Mouse (Mus musculus) heart, postnatal 4 days (tissue): ENCODE data around the gene Prex1. TPM values are rescaled to one million over a fixed set of nuclear protein-coding genes. Genes with fewer than 3 reads are reported as not detected.

Source experiments
- DNase-seq: peaks from one replicate; pipeline ENCODE4 v3.0.0; 2021
- total RNA-seq, 2 experiments: library from RNA; stranded (reverse); gene quantifications; 2 replicates each; pipeline ENCODE4 v1.2.3; 2021

The Prex1 gene
- total RNA-seq, 2 experiments from 2014 or later: 13.8 to 14.8 TPM

DNA sequence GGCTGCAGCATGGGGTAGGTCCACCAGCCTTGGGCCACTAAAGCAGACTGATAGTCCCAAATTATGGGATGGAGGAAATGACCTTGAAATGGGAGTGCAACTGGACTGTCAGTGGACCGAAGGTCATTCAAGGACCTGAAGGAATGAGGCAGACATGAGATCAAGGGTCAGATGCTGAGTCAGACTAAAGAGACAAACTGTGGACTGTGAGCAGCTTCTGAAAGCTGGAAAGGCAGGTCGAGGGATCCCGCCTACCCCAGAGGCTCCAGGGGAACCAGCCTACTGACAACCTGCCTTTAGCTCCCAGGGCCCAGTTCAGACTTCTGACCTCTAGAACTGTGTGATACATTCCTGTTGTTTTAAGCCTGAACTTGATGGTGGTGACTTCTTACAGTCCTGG is 55.3 kb downstream of the Prex1 start:
- DNase-seq: no peak

- DNase-seq: no peak
Observed at GRCm38 (mm10) chr2:166657451-166658011, 56.1 kb downstream of the Prex1 start.

- no peak for DNase-seq
Observed at GRCm38 (mm10) chr2:166656630-166657029, 57.0 kb downstream of the Prex1 start.

DNA sequence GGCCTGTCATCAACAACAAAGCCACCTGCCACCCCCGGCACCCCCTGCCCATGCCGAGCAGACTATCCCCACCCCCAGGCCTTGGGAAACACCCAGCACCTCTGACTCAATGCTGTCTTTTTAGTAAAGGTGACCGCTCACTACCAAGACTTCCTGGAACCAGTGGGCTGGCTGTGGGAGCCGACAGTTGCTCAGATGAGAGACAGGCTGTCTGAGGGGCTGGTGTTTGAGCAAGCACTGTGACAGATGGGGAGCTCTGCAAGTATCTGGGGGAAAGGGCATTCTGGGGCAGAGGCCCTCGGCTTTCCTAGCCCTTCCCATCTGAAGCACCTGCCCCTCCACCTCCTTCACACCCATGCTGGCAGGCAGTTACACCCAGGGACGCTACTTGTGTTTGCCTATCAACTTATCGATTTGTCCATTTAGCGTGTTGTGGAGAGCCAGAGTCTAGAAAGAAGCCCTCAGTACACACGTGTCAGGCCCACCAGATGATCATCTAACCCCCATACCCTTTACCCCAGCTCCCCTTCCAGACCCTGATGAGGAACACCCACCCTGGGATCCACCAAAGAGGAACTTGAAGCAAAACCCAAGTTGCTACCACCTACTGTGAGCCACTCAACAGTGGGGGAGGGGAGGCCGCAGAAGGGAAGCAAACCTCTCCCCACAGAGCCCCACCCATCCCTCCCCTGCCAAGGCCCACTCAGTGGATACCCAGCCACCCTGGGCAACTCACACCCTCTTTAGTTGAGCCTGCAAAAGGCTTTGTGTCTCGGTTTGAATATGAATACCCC is 57.7 kb downstream of the Prex1 start:
- peak; percentile 38 for DNase-seq

- no peak for DNase-seq
Observed at GRCm38 (mm10) chr2:166655308-166655707, 58.3 kb downstream of the Prex1 start.

DNA sequence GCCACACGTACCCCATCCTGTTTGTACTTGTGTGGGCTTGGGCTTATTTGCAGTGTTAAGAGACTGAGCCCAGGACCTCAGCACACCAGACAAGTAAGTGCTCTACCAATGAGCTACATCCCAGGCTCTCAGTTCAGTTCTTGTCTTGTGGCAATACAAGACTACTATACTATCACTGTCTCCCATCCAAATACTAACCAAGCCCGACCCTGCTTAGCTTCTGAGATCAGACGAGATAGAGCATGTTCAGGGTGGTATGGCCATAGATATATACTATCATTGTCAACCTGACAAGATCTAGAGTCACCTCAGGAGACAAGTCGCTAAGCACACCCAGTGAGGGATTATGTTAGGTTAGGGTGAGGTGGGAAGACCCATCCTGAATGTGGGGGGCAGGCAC is 58.8 kb downstream of the Prex1 start:
- no peak for DNase-seq

DNA sequence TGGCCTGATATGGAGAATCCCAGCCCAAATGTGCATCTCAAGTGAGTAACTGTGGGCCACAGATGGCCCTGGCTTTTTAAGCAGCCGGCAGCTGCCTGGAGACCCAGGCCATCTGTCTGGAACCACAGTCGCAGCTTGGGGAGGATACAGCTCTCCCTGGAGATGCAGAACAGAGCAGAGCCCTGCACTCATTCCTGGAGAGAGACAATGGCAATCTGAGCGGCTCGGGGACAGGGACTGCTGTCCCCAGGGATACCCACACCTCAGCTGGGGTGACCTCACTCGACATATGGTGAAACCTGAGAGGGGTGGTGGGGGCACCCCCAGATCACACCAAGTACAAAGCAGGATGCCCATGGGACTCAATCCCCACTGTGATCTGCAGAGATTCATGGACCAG is 60.1 kb downstream of the Prex1 start:
- DNase-seq: no peak

DNA sequence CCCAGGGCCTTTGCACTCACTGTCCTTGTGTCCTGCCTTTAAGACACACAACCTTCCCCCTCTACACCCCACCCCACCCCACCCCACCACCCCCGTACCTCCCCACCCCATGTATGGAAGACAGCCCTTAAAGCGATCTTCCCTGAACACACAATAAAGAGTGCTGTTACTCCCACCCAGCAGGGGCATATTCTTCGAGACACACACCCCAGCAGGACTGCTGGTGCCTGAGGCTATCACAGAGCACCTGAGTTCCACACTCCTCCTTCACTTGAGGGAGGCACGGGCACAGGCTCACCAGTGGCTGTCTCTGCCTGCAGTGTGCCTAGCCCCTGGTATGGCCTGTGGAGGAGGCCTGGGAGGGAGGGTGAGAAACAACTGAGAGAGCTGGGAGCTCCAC is 61.0 kb downstream of the Prex1 start:
- DNase-seq: no peak

- no peak for DNase-seq
Observed at GRCm38 (mm10) chr2:166651317-166652030, 62.2 kb downstream of the Prex1 start.

DNA sequence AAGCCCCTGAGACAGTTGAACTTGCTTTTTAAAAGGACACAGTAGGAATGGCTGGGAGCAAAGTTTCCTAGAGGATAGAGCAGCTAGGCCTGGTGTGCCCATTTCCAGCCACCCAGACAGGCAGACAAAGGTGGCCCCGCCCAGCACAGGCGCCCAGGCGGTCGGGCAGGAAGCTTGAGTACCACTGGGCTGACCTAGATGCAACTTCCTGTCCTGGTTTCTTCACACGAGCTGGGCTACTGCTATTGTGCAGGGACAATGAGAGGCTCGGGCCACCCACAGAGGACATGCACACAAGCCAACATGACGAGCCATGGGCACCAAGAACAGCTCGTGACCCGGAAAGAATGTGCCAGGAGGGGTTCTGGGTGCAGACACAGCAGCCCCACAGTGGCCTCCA is 63.2 kb downstream of the Prex1 start:
- peak; percentile 48 for DNase-seq

DNA sequence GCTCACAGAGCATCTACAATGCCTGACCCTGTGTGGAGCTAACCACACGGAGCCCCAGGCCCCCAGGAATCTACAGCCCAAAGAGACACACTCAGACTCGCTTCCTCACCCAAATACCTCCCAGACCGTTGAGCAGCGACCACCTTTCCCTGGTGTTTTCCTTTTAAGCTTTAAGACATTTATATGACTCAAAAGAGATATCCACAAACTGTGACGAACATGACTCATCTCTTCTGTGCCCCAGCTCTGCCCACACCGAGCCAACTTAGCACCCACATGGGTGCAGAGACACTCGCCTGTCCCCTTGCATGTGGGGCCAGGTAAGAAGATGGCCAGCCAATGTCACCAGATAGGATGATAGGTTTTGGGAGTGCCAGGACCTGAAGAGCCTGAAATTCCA is 66.4 kb downstream of the Prex1 start:
- DNase-seq: no peak

- no peak for DNase-seq
Observed at GRCm38 (mm10) chr2:166646434-166647088, 67.1 kb downstream of the Prex1 start.

- no peak for DNase-seq
Observed at GRCm38 (mm10) chr2:166644816-166645215, 68.8 kb downstream of the Prex1 start.

DNA sequence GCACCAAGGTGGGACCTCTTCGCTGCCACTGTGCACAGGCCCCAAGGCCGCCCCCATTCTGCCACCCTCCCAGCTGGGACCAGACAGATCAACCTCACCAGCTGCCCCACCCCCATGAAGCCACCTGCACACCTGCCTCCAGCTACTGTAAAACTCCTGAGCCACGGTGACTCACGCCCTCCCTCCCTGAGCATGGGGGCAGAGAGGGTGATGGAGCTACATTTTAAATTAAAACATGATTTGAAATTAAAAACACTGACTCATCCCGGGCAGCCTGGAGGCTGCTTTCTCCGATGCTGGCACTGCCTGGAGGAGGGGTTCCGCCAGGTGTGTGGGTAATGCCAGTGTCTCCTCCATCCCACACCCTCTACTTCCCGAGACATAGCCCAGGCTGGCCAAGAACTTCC is 71.0 kb downstream of the Prex1 start:
- no peak for DNase-seq

GRCm38 (mm10) chr2:166639750-166640149 is 73.9 kb downstream of the Prex1 start:
- no peak for DNase-seq

- peak; percentile 34 for DNase-seq
Observed at GRCm38 (mm10) chr2:166638947-166639641, 74.5 kb downstream of the Prex1 start.

GRCm38 (mm10) chr2:166638079-166638800 is 75.4 kb downstream of the Prex1 start:
- DNase-seq: no peak

DNA sequence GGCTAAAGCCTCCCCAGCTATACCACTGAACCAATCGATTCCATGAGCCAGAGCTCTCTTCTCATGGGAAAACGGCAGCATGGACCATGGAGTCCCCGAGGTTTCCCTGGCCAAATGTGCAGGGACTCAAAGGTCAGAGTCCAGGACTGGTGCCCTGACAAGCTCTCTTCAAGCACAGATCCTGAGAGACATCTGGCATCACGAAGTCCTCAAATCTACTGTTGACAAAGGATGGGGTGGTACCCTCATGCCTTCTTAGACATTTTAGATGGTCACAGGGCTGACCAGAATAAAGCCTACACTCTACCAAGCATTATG is 76.0 kb downstream of the Prex1 start:
- no peak for DNase-seq

DNA sequence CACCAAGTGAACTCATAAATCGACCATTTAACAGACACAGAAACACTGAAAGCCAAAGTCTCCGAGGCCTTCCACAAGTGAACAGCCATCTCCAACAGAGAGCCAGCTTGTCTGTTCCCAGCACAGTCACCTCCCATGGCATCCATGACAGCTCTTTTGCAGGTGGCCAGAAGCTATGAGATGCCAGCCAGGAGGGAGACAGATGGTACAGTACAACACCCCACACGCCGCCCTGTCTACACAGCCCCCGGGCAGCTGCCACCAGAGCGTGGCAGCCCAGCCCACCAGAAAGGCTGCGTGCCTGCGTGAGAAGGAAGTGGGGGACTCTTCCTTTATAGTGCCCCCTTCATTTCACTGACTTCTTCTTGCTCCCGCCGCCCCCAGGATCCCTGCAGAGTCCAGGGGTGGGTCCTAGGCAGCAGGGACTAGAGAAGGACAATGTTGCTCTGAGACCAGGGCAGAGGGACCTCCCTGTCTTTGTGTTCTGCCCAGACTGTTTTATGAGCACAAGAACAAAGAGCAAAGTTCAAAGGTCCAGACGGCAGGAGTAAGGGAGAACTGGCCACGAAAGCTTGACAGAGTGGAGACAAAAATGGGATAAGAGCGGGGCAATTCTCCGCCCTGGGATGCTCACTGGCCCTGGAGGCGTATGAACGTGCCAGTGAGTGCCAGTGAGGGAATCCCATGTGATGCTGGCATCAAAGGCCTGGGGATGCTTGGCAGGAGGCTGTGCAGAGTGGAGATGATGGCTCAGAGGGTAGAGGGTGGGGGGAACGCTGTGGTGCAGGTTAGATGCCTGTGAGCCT is 76.6 kb downstream of the Prex1 start:
- no peak for DNase-seq

DNA sequence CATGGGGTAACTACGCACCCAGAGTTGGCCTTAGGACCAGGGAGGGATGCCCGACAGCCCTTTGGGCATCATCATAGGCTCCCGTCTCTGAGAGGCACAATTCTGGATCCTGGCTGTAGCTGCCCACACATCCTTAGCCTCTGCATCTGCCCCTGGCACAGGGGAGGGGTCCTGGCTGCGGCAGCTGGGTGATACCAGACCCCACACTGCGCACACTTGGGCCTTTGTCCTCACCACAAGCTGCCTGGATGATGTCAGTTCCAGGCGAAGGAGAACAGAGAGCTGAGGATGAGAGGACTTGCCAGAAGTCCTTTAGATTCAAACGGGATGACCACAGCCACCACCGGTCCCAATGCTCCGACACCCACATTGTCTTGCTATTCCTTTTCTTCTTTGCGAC is 78.1 kb downstream of the Prex1 start:
- DNase-seq: no peak
